Comparison of ENCODE assay signal across 8 mouse cellular contexts in genomic region chr11:117313446-117313845, GRCm38 (mm10).
DNase-seq lines count a peak whose midpoint lies in the region; ATAC-seq and TF ChIP-seq lines count a peak whose summit lies in the region.

No protein-coding gene starts in this region.

- no peak for TF ChIP-seq CTCF in lung, embryonic 14.5 days (IDR thresholded peaks at IDR 0.05; ENCODE audit: low read depth)

- 80% methylated on average over 7 of the region's 7 CpGs for WGBS in heart, embryonic 12.5 days
- 78% methylated on average over 7 of the region's 7 CpGs for WGBS in lung, embryonic 14.5 days
- 85% methylated on average over 7 of the region's 7 CpGs for WGBS in embryonic facial prominence, embryonic 14.5 days
- 75% methylated on average over 7 of the region's 7 CpGs for WGBS in limb, embryonic 14.5 days

- peaks cover 96% of the 10 kb centered on the region for H3K4me1 ChIP-seq in heart, embryonic 12.5 days (replicated peaks)
- peaks cover 83% of the 10 kb centered on the region for H3K4me1 ChIP-seq in lung, embryonic 14.5 days (ENCODE audit: insufficient read depth)
- peaks cover 80% of the 10 kb centered on the region for H3K4me1 ChIP-seq in embryonic facial prominence, embryonic 14.5 days (ENCODE audit: control insufficient read depth, insufficient read depth, low read length)
- H3K4me1 ChIP-seq in limb, embryonic 14.5 days (ENCODE audit: control insufficient read depth, insufficient read depth, low read length) = peaks cover 82% of the 10 kb centered on the region

- no peak for ATAC-seq in heart, embryonic 12.5 days (ENCODE audit: insufficient number of reproducible peaks, low FRiP score)
- no peak for ATAC-seq in lung, embryonic 14.5 days (ENCODE audit: insufficient read depth)
- ATAC-seq in embryonic facial prominence, embryonic 14.5 days (ENCODE audit: low read depth) = no peak
- ATAC-seq in limb, embryonic 14.5 days (ENCODE audit: low FRiP score, low read depth) = no peak

- H3K4me2 ChIP-seq in heart, embryonic 12.5 days = no peak overlapping the region
- no peak overlapping the region for H3K4me2 ChIP-seq in lung, embryonic 14.5 days
- H3K4me2 ChIP-seq in embryonic facial prominence, embryonic 14.5 days (ENCODE audit: low read depth, low read length) = no peak overlapping the region
- no peak overlapping the region for H3K4me2 ChIP-seq in limb, embryonic 14.5 days (replicated peaks; ENCODE audit: low read depth, low read length, severe bottlenecking)

- no peak overlapping the region for H3K9ac ChIP-seq in heart, embryonic 12.5 days
- no peak overlapping the region for H3K9ac ChIP-seq in lung, embryonic 14.5 days
- H3K9ac ChIP-seq in embryonic facial prominence, embryonic 14.5 days (ENCODE audit: low read depth, low read length) = no peak overlapping the region
- H3K9ac ChIP-seq in limb, embryonic 14.5 days (ENCODE audit: low read depth, low read length, severe bottlenecking) = no peak overlapping the region

- H3K36me3 ChIP-seq in heart, embryonic 12.5 days = no peaks in the 10 kb centered on the region
- 0 out of 2 replicates have a peak, but pooled peaks cover 3% of the 10 kb centered on the region for H3K36me3 ChIP-seq in lung, embryonic 14.5 days (ENCODE audit: insufficient read depth)
- no peaks in the 10 kb centered on the region for H3K36me3 ChIP-seq in embryonic facial prominence, embryonic 14.5 days (ENCODE audit: control insufficient read depth, insufficient read depth, low read length)
- 0 out of 2 replicates have a peak, but pooled peaks cover 4% of the 10 kb centered on the region for H3K36me3 ChIP-seq in limb, embryonic 14.5 days (ENCODE audit: control insufficient read depth, insufficient read depth, low read length)

- no peaks in the 10 kb centered on the region for H3K27me3 ChIP-seq in heart, embryonic 12.5 days (replicated peaks)
- no peaks in the 10 kb centered on the region for H3K27me3 ChIP-seq in lung, embryonic 14.5 days (ENCODE audit: insufficient read depth, low read length)
- no peaks in the 10 kb centered on the region for H3K27me3 ChIP-seq in embryonic facial prominence, embryonic 14.5 days (replicated peaks; ENCODE audit: control insufficient read depth, insufficient read depth, low read length)
- H3K27me3 ChIP-seq in limb, embryonic 14.5 days (ENCODE audit: control insufficient read depth, insufficient read depth, low read length) = no peaks in the 10 kb centered on the region

- intact Hi-C loops in heart, postnatal 25 days (cut with DNase I) = loop anchor here (2.0 kb wide), 3 partner anchors 45 to 75 kb away; no protein-coding TSS in a partner anchor

- H3K9me3 ChIP-seq in heart, embryonic 12.5 days (replicated peaks) = no peaks in the 10 kb centered on the region
- H3K9me3 ChIP-seq in lung, embryonic 14.5 days (ENCODE audit: low read depth, low read length) = no peaks in the 10 kb centered on the region
- H3K9me3 ChIP-seq in embryonic facial prominence, embryonic 14.5 days (ENCODE audit: control insufficient read depth, low read length) = no peaks in the 10 kb centered on the region
- no peaks in the 10 kb centered on the region for H3K9me3 ChIP-seq in limb, embryonic 14.5 days (ENCODE audit: control insufficient read depth, low read length)

- H3K27ac ChIP-seq in heart, embryonic 12.5 days (ENCODE audit: poor library complexity, severe bottlenecking) = peak overlapping the region; percentile 79
- peak overlapping the region; percentile 94; the same call in 1 of the 2 replicates for H3K27ac ChIP-seq in lung, embryonic 14.5 days (ENCODE audit: low read depth)
- 0 out of 2 replicates have a peak overlapping the region, but pooled peaks have one; percentile 68 for H3K27ac ChIP-seq in embryonic facial prominence, embryonic 14.5 days (replicated peaks; ENCODE audit: low read depth, low read length)
- H3K27ac ChIP-seq in limb, embryonic 14.5 days (replicated peaks; ENCODE audit: low read depth, low read length) = peak overlapping the region; percentile 56; the same call in 1 of the 2 replicates

- H3K4me3 ChIP-seq in heart, embryonic 12.5 days = no peak overlapping the region
- H3K4me3 ChIP-seq in lung, embryonic 14.5 days (ENCODE audit: low read depth, low read length) = no peak overlapping the region
- H3K4me3 ChIP-seq in embryonic facial prominence, embryonic 14.5 days (ENCODE audit: low read depth, low read length) = no peak overlapping the region
- H3K4me3 ChIP-seq in limb, embryonic 14.5 days (replicated peaks; ENCODE audit: low read length) = no peak overlapping the region

- DNase-seq in heart, postnatal 25 days (ENCODE audit: low spot score) = no peak
- no peak for DNase-seq in lung, embryonic 14.5 days
- no peak for DNase-seq in lung, postnatal 25 days (ENCODE audit: low spot score)
- DNase-seq in embryonic facial prominence, embryonic 14.5 days (ENCODE audit: low spot score) = no peak
- no peak for DNase-seq in limb, embryonic 14.5 days (ENCODE audit: low spot score)
- DNase-seq in thymus, postnatal 14 days = no peak
- no peak for DNase-seq in adrenal gland, adult 18-20 months (ENCODE audit: low spot score in 2 of 2)

- TF ChIP-seq POLR2A in limb, embryonic 14.5 days (IDR thresholded peaks at IDR 0.05; ENCODE audit: borderline replicate concordance, extremely low read depth, insufficient read depth, insufficient read length) = no peak
